Mouse (Mus musculus) ES-E14 (cell line): Measurements from ENCODE around the gene Grhl3.

ENCODE experiments used
- CHD2 ChIP-seq: IDR thresholded peaks from 2 replicates; pipeline ENCODE4 v1.6.1; 2014; ENCODE audit warnings: mild to moderate bottlenecking, low read depth, low read length, inconsistent platforms
- HCFC1 ChIP-seq: IDR thresholded peaks from 2 replicates; pipeline ENCODE4 v1.6.1; 2012; ENCODE audit warnings: low read length, inconsistent platforms, borderline replicate concordance; ENCODE audit not compliant: insufficient read depth

DNA sequence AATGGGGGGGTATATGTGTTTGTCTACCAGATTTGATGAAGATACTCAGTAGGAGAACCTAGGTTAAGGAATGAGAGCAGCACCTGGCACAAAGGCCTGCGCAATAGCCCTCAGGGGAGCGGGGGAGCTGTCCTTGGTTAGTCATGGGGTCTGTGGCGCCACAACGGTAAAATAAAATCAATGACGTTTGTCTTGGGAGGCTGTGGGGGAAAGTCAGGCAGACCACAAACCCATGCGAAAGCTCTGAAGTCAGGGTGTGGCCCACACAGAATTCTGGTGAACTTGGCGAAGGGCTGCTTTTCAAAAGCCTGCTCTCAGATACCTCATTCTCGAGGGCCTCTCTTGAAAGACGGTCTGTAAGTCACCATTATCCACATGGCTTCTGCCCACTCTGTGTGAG lies 53.0 kb downstream of the Grhl3 start:
- TF ChIP-seq HCFC1 (no peak), CHD2 (no peak)
